Mouse (Mus musculus): ENCODE results near the gene A930017K11Rik. TPM values are rescaled to one million over a fixed set of nuclear protein-coding genes. Genes with fewer than 3 reads are reported as not detected.

The A930017K11Rik gene
- polyA plus RNA-seq (2014; fragmentation: Illumina TruSeq; extraction: RNeasy Lipid Tissue Mini Kit (QIAGEN cat#74804); ENCODE audit: low read depth, low replicate concordance): 0.34 TPM

GRCm38 (mm10) chr17:25951803-25952623, at the start of gene A930017K11Rik:
Gene A930017K11Rik, minus strand, starts transcription at chr17:25952565.

GRCm38 (mm10) chr17:25985306-25986294, 33.2 kb upstream of the A930017K11Rik start, which contains the start of gene Capn15:
Gene Capn15, minus strand, starts transcription at chr17:25985796.

GRCm38 (mm10) chr17:25944366-25945163, 7.8 kb downstream of the A930017K11Rik start, which contains the start of the genes Pigq and Nhlrc4:
Gene Pigq, minus strand, starts transcription at chr17:25944936.
Gene Nhlrc4, minus strand, starts transcription at chr17:25944961.

GRCm38 (mm10) chr17:25919144-25919785, 33.1 kb downstream of the A930017K11Rik start, which contains the start of gene Rab40c:
Gene Rab40c, minus strand, starts transcription at chr17:25919727.

Other genes with a start within 250 kb of the A930017K11Rik start
- gene Gng13, start 235.4 kb downstream of the A930017K11Rik start, polyA plus RNA-seq (2014; fragmentation: Illumina TruSeq; extraction: RNeasy Lipid Tissue Mini Kit (QIAGEN cat#74804); ENCODE audit: low read depth, low replicate concordance): 0.99 TPM
- gene Chtf18, start 225.1 kb downstream of the A930017K11Rik start, polyA plus RNA-seq (2014; fragmentation: Illumina TruSeq; extraction: RNeasy Lipid Tissue Mini Kit (QIAGEN cat#74804); ENCODE audit: low read depth, low replicate concordance): 1.4 TPM
- 9.4 TPM for gene Rpusd1, start 224.9 kb downstream of the A930017K11Rik start, polyA plus RNA-seq (2014; fragmentation: Illumina TruSeq; extraction: RNeasy Lipid Tissue Mini Kit (QIAGEN cat#74804); ENCODE audit: low read depth, low replicate concordance)
- gene Mslnl, start 216.5 kb downstream of the A930017K11Rik start, polyA plus RNA-seq (2014; fragmentation: Illumina TruSeq; extraction: RNeasy Lipid Tissue Mini Kit (QIAGEN cat#74804); ENCODE audit: low read depth, low replicate concordance): not detected
- gene Msln, start 198.2 kb downstream of the A930017K11Rik start, polyA plus RNA-seq (2014; fragmentation: Illumina TruSeq; extraction: RNeasy Lipid Tissue Mini Kit (QIAGEN cat#74804); ENCODE audit: low read depth, low replicate concordance): 18.6 TPM
- 41.3 TPM for gene Narfl, start 178.8 kb downstream of the A930017K11Rik start, polyA plus RNA-seq (2014; fragmentation: Illumina TruSeq; extraction: RNeasy Lipid Tissue Mini Kit (QIAGEN cat#74804); ENCODE audit: low read depth, low replicate concordance)
- 15.1 TPM for gene Haghl, start 166.9 kb downstream of the A930017K11Rik start, polyA plus RNA-seq (2014; fragmentation: Illumina TruSeq; extraction: RNeasy Lipid Tissue Mini Kit (QIAGEN cat#74804); ENCODE audit: low read depth, low replicate concordance)
- 0.26 TPM for gene Ccdc78, start 166.0 kb downstream of the A930017K11Rik start, polyA plus RNA-seq (2014; fragmentation: Illumina TruSeq; extraction: RNeasy Lipid Tissue Mini Kit (QIAGEN cat#74804); ENCODE audit: low read depth, low replicate concordance)
- 41.4 TPM for gene Fam173a, start 159.7 kb downstream of the A930017K11Rik start, polyA plus RNA-seq (2014; fragmentation: Illumina TruSeq; extraction: RNeasy Lipid Tissue Mini Kit (QIAGEN cat#74804); ENCODE audit: low read depth, low replicate concordance)
- gene AC134908.4, start 156.9 kb downstream of the A930017K11Rik start, polyA plus RNA-seq (2014; fragmentation: Illumina TruSeq; extraction: RNeasy Lipid Tissue Mini Kit (QIAGEN cat#74804); ENCODE audit: low read depth, low replicate concordance): not detected
- 31.5 TPM for gene Metrn, start 155.4 kb downstream of the A930017K11Rik start, polyA plus RNA-seq (2014; fragmentation: Illumina TruSeq; extraction: RNeasy Lipid Tissue Mini Kit (QIAGEN cat#74804); ENCODE audit: low read depth, low replicate concordance)
- 2.1 TPM for gene Fbxl16, start 143.5 kb downstream of the A930017K11Rik start, polyA plus RNA-seq (2014; fragmentation: Illumina TruSeq; extraction: RNeasy Lipid Tissue Mini Kit (QIAGEN cat#74804); ENCODE audit: low read depth, low replicate concordance)
- 11.2 TPM for gene Wdr24, start 128.9 kb downstream of the A930017K11Rik start, polyA plus RNA-seq (2014; fragmentation: Illumina TruSeq; extraction: RNeasy Lipid Tissue Mini Kit (QIAGEN cat#74804); ENCODE audit: low read depth, low replicate concordance)
- gene Jmjd8, start 123.7 kb downstream of the A930017K11Rik start, polyA plus RNA-seq (2014; fragmentation: Illumina TruSeq; extraction: RNeasy Lipid Tissue Mini Kit (QIAGEN cat#74804); ENCODE audit: low read depth, low replicate concordance): 31.6 TPM
- gene Stub1, start 119.2 kb downstream of the A930017K11Rik start, polyA plus RNA-seq (2014; fragmentation: Illumina TruSeq; extraction: RNeasy Lipid Tissue Mini Kit (QIAGEN cat#74804); ENCODE audit: low read depth, low replicate concordance): 133 TPM
- gene Rhbdl1, start 115.3 kb downstream of the A930017K11Rik start, polyA plus RNA-seq (2014; fragmentation: Illumina TruSeq; extraction: RNeasy Lipid Tissue Mini Kit (QIAGEN cat#74804); ENCODE audit: low read depth, low replicate concordance): 1.1 TPM
- gene Gm20683, start 110.8 kb downstream of the A930017K11Rik start, polyA plus RNA-seq (2014; fragmentation: Illumina TruSeq; extraction: RNeasy Lipid Tissue Mini Kit (QIAGEN cat#74804); ENCODE audit: low read depth, low replicate concordance): 4.1 TPM
- gene Rhot2, start 107.7 kb downstream of the A930017K11Rik start, polyA plus RNA-seq (2014; fragmentation: Illumina TruSeq; extraction: RNeasy Lipid Tissue Mini Kit (QIAGEN cat#74804); ENCODE audit: low read depth, low replicate concordance): 133 TPM
- 3.2 TPM for gene Wdr90, start 91.1 kb downstream of the A930017K11Rik start, polyA plus RNA-seq (2014; fragmentation: Illumina TruSeq; extraction: RNeasy Lipid Tissue Mini Kit (QIAGEN cat#74804); ENCODE audit: low read depth, low replicate concordance)
- 194 TPM for gene Mcrip2, start 83.8 kb downstream of the A930017K11Rik start, polyA plus RNA-seq (2014; fragmentation: Illumina TruSeq; extraction: RNeasy Lipid Tissue Mini Kit (QIAGEN cat#74804); ENCODE audit: low read depth, low replicate concordance)
- gene Mettl26, start 77.5 kb downstream of the A930017K11Rik start, polyA plus RNA-seq (2014; fragmentation: Illumina TruSeq; extraction: RNeasy Lipid Tissue Mini Kit (QIAGEN cat#74804); ENCODE audit: low read depth, low replicate concordance): 19.7 TPM
- gene Wfikkn1, start 71.7 kb downstream of the A930017K11Rik start, polyA plus RNA-seq (2014; fragmentation: Illumina TruSeq; extraction: RNeasy Lipid Tissue Mini Kit (QIAGEN cat#74804); ENCODE audit: low read depth, low replicate concordance): not detected
- gene Rab40c, start 32.8 kb downstream of the A930017K11Rik start, polyA plus RNA-seq (2014; fragmentation: Illumina TruSeq; extraction: RNeasy Lipid Tissue Mini Kit (QIAGEN cat#74804); ENCODE audit: low read depth, low replicate concordance): 15.4 TPM
- gene Pigq, start 7.6 kb downstream of the A930017K11Rik start, polyA plus RNA-seq (2014; fragmentation: Illumina TruSeq; extraction: RNeasy Lipid Tissue Mini Kit (QIAGEN cat#74804); ENCODE audit: low read depth, low replicate concordance): 40.5 TPM
- gene Nhlrc4, start 7.6 kb downstream of the A930017K11Rik start, polyA plus RNA-seq (2014; fragmentation: Illumina TruSeq; extraction: RNeasy Lipid Tissue Mini Kit (QIAGEN cat#74804); ENCODE audit: low read depth, low replicate concordance): not detected
- gene Capn15, start 33.2 kb upstream of the A930017K11Rik start, polyA plus RNA-seq (2014; fragmentation: Illumina TruSeq; extraction: RNeasy Lipid Tissue Mini Kit (QIAGEN cat#74804); ENCODE audit: low read depth, low replicate concordance): 9.9 TPM
- gene Rab11fip3, start 117.0 kb upstream of the A930017K11Rik start, polyA plus RNA-seq (2014; fragmentation: Illumina TruSeq; extraction: RNeasy Lipid Tissue Mini Kit (QIAGEN cat#74804); ENCODE audit: low read depth, low replicate concordance): 28.2 TPM
- 12.0 TPM for gene Decr2, start 137.8 kb upstream of the A930017K11Rik start, polyA plus RNA-seq (2014; fragmentation: Illumina TruSeq; extraction: RNeasy Lipid Tissue Mini Kit (QIAGEN cat#74804); ENCODE audit: low read depth, low replicate concordance)
- gene Nme4, start 143.0 kb upstream of the A930017K11Rik start, polyA plus RNA-seq (2014; fragmentation: Illumina TruSeq; extraction: RNeasy Lipid Tissue Mini Kit (QIAGEN cat#74804); ENCODE audit: low read depth, low replicate concordance): 10.3 TPM
- 6.0 TPM for gene Tmem8, start 160.7 kb upstream of the A930017K11Rik start, polyA plus RNA-seq (2014; fragmentation: Illumina TruSeq; extraction: RNeasy Lipid Tissue Mini Kit (QIAGEN cat#74804); ENCODE audit: low read depth, low replicate concordance)
- 179 TPM for gene Mrpl28, start 170.9 kb upstream of the A930017K11Rik start, polyA plus RNA-seq (2014; fragmentation: Illumina TruSeq; extraction: RNeasy Lipid Tissue Mini Kit (QIAGEN cat#74804); ENCODE audit: low read depth, low replicate concordance)
- 15.7 TPM for gene Axin1, start 186.1 kb upstream of the A930017K11Rik start, polyA plus RNA-seq (2014; fragmentation: Illumina TruSeq; extraction: RNeasy Lipid Tissue Mini Kit (QIAGEN cat#74804); ENCODE audit: low read depth, low replicate concordance)
- not detected for gene Pdia2, start 246.5 kb upstream of the A930017K11Rik start, polyA plus RNA-seq (2014; fragmentation: Illumina TruSeq; extraction: RNeasy Lipid Tissue Mini Kit (QIAGEN cat#74804); ENCODE audit: low read depth, low replicate concordance)